Mouse (Mus musculus): ENCODE data around the gene Olfr20. TPM values are rescaled to one million over a fixed set of nuclear protein-coding genes. Genes with fewer than 3 reads are reported as not detected.
"Not testable (repeated sequence)": the region's sequence is repeated elsewhere in the genome, so short reads cannot be mapped to it uniquely, and the experiment has no call there.

The Olfr20 gene
- not detected in 2 replicates for polyA plus RNA-seq (2016; fragmentation: Nextera tagmentation; extraction: Ambion mirVana)

DNA sequence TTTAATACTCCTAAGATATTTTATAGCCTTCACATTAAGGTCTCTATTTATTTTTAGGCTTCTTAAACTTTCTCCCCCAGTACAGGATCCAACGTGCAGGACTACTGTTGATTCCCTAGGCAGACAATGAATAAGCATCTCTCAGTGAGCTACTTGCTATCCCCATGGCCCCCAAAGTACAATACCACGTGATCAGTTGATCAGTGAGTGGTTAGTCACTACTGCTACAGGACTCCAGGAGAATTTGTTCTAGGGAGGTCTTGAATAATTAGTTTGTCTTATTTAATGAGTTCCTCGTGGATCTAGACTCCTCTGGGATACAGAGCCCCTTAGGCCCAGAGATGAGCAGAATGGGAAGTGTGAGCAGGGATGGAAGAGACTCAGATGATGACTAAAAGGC is at the start of gene Olfr20:
Gene Olfr20, plus strand, starts transcription at position 301 of the 400 bp plus-strand sequence.
- Histone ChIP-seq H3K9ac (no peak within 1 kb of the TSS), H3K4me2 (no peak within 1 kb of the TSS), H3K4me1 (replicated peaks) (no peaks in the 10 kb centered on the region), H3K4me3 (no peak within 1 kb of the TSS), H3K9me3 (replicated peaks) (no peaks in the 10 kb centered on the region), H3K27me3 (replicated peaks) (no peaks in the 10 kb centered on the region), H3K27ac (ENCODE audit: poor library complexity, severe bottlenecking) (no peak within 1 kb of the TSS), H3K36me3 (no peaks in the 10 kb centered on the region)
- WGBS, result 45% methylated on average over 3 of the region's 3 CpGs
- ATAC-seq (ENCODE audit: insufficient number of reproducible peaks, low FRiP score), result no peak

DNA sequence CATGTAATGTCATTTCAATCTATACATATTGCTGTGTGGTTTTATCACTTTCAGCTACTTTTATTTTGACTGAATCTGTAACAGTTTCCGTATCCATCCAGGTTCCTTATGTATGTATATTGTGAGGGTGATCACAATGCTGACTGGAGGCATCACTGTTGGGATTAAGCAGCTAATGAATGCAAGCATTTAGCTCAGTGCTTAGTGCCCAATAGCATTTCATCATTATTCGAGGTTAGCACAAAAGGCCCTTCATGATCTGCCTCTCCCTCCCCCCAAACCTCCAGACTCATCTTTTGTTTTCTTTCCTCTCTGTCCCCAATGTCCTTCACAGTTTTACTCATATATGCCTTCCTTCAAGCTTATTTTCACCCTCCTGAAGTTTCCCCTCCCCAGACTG is 47.5 kb upstream of the Olfr20 start:
- no peaks in the 10 kb centered on the region for H3K36me3 ChIP-seq
- no peaks in the 10 kb centered on the region for H3K9me3 ChIP-seq (replicated peaks)
- no peak overlapping the region for H3K4me2 ChIP-seq
- H3K27ac ChIP-seq (ENCODE audit: poor library complexity, severe bottlenecking), result no peak overlapping the region
- no peak for ATAC-seq (ENCODE audit: insufficient number of reproducible peaks, low FRiP score)
- no peak overlapping the region for H3K4me3 ChIP-seq
- H3K4me1 ChIP-seq (replicated peaks), result no peaks in the 10 kb centered on the region
- no peaks in the 10 kb centered on the region for H3K27me3 ChIP-seq (replicated peaks)
- WGBS, result 50% methylated on average over 2 of the region's 2 CpGs
- no peak overlapping the region for H3K9ac ChIP-seq

DNA sequence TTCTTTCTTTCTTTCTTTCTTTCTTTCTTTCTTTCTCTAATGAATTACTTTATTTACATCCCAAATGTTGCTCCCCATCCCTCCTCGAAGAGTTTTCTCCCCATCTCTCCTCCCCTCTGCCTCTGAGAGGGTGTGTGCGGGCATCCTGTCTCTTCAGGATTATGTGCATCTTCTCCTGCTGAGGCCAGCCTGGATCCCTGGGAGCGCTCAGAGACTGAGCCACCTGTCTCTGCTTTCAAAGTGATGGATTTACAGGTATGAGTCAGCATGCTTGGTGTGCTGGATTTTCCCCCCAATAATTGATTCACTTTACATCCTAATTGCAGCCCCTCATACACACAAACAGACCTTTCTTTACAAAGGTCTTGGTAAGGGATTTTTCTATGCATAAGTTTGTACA is 34.6 kb upstream of the Olfr20 start:
- no peak overlapping the region for H3K4me2 ChIP-seq

DNA sequence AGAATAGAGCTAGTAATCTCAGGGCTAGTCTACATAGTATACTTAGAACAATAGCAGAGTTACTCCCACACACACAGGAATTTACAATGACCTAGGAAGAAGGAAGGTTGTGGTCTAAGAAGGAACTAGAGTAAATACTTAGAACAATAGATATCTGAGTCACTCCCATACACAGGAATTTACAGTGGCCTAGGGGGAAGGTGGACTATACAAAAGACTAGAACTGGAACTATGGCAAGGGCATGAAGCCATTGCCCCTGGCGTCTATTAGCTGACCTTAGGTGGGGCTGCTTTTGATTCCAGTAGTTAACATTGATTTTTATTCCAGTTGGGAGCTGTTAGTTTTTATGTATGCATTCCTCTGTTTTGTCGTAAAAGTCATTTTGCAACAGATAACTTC is 32.0 kb upstream of the Olfr20 start:
- not testable (repeated sequence) for ATAC-seq (ENCODE audit: insufficient number of reproducible peaks, low FRiP score); H3K27me3 ChIP-seq (replicated peaks); H3K4me1 ChIP-seq (replicated peaks); H3K4me3 ChIP-seq; H3K9me3 ChIP-seq (replicated peaks); H3K36me3 ChIP-seq; H3K9ac ChIP-seq; H3K4me2 ChIP-seq; H3K27ac ChIP-seq (ENCODE audit: poor library complexity, severe bottlenecking)
- 66% methylated on average over 2 of the region's 2 CpGs for WGBS

More for the DNA sequence above, 34.6 kb upstream of the Olfr20 start:
- no peak overlapping the region for H3K9ac ChIP-seq
- ATAC-seq (ENCODE audit: insufficient number of reproducible peaks, low FRiP score), result no peak
- H3K4me1 ChIP-seq (replicated peaks), result no peaks in the 10 kb centered on the region
- WGBS, result 46% methylated on average over 3 of the region's 3 CpGs
- no peaks in the 10 kb centered on the region for H3K9me3 ChIP-seq (replicated peaks)
- no peak overlapping the region for H3K27ac ChIP-seq (ENCODE audit: poor library complexity, severe bottlenecking)
- H3K4me3 ChIP-seq, result no peak overlapping the region
- no peaks in the 10 kb centered on the region for H3K36me3 ChIP-seq
- H3K27me3 ChIP-seq (replicated peaks), result no peaks in the 10 kb centered on the region

DNA sequence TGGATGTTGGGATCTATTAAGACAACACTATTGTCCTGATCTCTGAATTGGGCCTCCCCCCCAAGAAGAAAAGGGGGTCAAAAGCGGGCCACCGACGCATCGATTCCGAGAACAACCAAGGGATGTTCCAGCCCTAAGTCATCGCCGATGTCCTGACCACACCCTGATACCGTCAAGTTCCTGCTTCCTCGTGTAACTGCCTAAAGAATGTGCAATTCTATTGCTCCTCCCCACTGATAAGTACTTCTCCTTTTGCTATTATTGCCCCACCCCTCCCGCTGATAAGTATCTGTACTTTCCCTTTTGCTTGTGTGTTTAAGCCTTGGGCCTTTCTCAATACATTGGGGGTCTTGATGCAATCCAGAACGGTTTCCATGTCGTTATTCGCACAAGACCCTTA is 29.5 kb upstream of the Olfr20 start:
- WGBS, result 87% methylated on average over 13 of the region's 13 CpGs
- not testable (repeated sequence) for H3K27me3 ChIP-seq (replicated peaks); H3K27ac ChIP-seq (ENCODE audit: poor library complexity, severe bottlenecking); H3K4me3 ChIP-seq; H3K9me3 ChIP-seq (replicated peaks); H3K4me2 ChIP-seq; H3K36me3 ChIP-seq; ATAC-seq (ENCODE audit: insufficient number of reproducible peaks, low FRiP score); H3K9ac ChIP-seq; H3K4me1 ChIP-seq (replicated peaks)

DNA sequence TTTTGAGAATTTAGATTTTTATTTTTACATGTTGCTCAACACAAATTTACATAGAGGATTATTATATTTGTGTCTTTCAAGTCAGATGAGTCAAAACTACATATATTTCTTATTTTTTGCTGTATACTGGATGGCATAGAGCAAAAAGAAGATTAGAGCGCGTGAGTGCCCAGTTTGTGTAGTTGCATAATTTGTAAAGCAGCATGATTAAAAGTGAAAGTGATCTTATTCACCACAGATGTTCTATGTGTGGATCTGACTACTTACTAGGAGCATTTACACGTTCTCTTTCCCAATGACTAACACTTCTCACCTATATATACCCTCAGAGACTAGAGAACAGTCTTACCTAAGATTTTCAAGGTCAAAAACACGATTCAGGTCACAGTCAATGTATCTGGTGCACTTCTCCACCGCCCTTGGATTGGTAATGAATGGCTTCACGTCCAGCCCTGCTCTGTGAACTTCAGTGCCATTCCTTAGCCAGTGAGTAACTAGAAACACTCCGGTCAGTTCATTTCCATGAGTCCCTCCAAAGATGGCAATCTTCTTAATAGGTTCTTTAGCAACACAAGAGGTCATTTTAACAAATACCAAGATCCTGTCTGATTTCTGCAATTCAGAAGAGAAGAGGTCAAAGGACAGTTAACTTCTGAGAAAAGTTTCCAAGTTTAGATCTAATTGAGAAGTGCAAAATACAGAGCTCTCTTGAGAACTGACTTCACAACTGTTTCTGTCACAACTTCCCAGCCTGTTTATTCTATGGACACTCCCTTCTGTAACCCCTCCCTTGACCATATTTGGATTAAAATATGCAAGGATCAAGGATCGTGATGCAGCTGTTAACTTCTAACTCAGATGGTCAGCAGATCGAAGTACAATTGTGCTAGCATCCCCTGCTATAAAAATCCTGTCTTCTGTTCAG is 26.4 kb upstream of the Olfr20 start:
- no peaks in the 10 kb centered on the region for H3K27me3 ChIP-seq (replicated peaks)
- no peaks in the 10 kb centered on the region for H3K4me1 ChIP-seq (replicated peaks)
- no peak overlapping the region for H3K9ac ChIP-seq
- no peak overlapping the region for H3K4me3 ChIP-seq
- 0 out of 2 replicates have a peak, but pooled peaks cover under 1% of the 10 kb centered on the region for H3K9me3 ChIP-seq (replicated peaks)
- ATAC-seq (ENCODE audit: insufficient number of reproducible peaks, low FRiP score), result no peak
- WGBS, result 66% methylated on average over 9 of the region's 9 CpGs
- H3K4me2 ChIP-seq, result no peak overlapping the region
- no peak overlapping the region for H3K27ac ChIP-seq (ENCODE audit: poor library complexity, severe bottlenecking)
- H3K36me3 ChIP-seq, result no peaks in the 10 kb centered on the region

DNA sequence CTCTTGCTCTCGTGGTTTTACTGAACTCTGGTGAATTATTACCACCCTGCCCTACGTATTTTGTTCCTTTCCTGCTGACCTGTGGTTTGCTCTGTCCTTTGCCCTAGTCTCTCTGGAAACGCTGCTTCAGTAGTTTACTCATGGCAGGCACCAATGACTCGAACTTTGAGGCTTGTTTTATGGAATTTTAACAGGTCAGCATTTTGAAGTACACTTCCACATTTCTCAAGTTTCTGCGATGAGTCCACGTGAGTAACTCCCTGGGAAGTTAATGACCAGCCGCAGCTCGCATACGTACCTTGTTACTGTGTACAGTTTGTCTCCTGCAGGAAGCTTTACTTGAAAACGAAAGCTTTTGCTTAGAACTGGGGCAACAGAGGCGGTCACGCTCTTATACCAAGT is 24.1 kb upstream of the Olfr20 start:
- H3K9ac ChIP-seq, result no peak overlapping the region
- H3K4me1 ChIP-seq (replicated peaks), result no peaks in the 10 kb centered on the region
- ATAC-seq (ENCODE audit: insufficient number of reproducible peaks, low FRiP score), result no peak
- no peak overlapping the region for H3K4me3 ChIP-seq
- no peak overlapping the region for H3K4me2 ChIP-seq
- H3K27me3 ChIP-seq (replicated peaks), result no peaks in the 10 kb centered on the region
- peaks cover 7% of the 10 kb centered on the region; the same call in 1 of the 2 replicates for H3K9me3 ChIP-seq (replicated peaks)
- H3K27ac ChIP-seq (ENCODE audit: poor library complexity, severe bottlenecking), result no peak overlapping the region
- H3K36me3 ChIP-seq, result no peaks in the 10 kb centered on the region
- WGBS, result 64% methylated on average over 12 of the region's 12 CpGs

DNA sequence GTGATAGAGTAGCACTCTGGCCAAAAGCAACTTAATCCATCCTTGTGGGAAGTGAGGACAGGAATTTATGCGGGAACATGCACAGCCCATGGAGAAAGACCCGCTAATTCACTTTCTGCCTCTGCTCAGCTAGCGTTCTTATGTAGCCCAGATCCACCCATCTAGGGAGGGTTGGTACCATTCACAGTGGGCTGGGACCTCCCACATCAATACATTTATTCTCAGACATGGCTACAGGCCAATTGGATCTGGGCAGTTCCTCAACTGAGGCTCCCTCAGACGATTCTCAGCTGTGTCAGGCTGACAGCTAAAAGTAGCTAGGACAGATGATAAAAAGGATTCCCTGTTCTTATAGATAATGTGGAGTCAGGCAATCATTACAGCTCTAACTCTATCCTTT is 23.2 kb upstream of the Olfr20 start:
- no peak overlapping the region for H3K27ac ChIP-seq (ENCODE audit: poor library complexity, severe bottlenecking)
- peaks cover 7% of the 10 kb centered on the region; the same call in 1 of the 2 replicates for H3K9me3 ChIP-seq (replicated peaks)
- H3K27me3 ChIP-seq (replicated peaks), result no peaks in the 10 kb centered on the region
- no peak overlapping the region for H3K4me2 ChIP-seq
- H3K4me1 ChIP-seq (replicated peaks), result no peaks in the 10 kb centered on the region
- H3K9ac ChIP-seq, result no peak overlapping the region
- 67% methylated on average over 4 of the region's 4 CpGs for WGBS
- no peak for ATAC-seq (ENCODE audit: insufficient number of reproducible peaks, low FRiP score)
- H3K4me3 ChIP-seq, result no peak overlapping the region
- H3K36me3 ChIP-seq, result no peaks in the 10 kb centered on the region

DNA sequence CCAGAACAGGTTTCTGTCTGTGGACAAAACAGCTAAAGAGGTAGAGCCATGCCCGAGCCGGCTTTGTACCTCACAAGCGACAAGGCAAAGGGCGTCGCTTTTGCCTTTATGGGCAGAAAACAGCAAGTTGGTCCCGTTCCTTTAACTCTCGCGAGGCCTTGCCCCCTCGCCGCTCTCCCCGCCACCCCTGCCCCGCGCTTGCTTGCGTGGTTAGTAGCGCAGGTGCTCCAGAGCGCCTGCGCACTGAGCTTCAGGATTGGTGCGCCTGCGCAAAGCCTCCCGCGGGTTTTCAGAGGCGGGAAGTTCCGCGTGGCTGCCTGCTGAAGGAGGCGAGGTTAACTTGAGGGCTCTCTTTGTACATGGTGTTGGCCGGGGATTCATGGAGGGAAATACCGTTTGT is 21.1 kb upstream of the Olfr20 start, which contains the start of the genes Aspa, Gm49340 and Spata22:
Gene Aspa, minus strand, starts transcription at position 155 of the 400 bp plus-strand sequence.
Gene Gm49340, plus strand, starts transcription at position 300 of the 400 bp plus-strand sequence.
Gene Spata22, plus strand, starts transcription at position 300 of the 400 bp plus-strand sequence.
- Histone ChIP-seq H3K27me3 (replicated peaks) (no peaks in the 10 kb centered on the region), H3K9me3 (replicated peaks) (peaks cover 7% of the 10 kb centered on the region; the same call in 1 of the 2 replicates), H3K9ac (no peak within 1 kb of the TSS), H3K4me1 (replicated peaks) (no peaks in the 10 kb centered on the region), H3K4me2 (no peak within 1 kb of the TSS), H3K4me3 (no peak within 1 kb of the TSS), H3K27ac (ENCODE audit: poor library complexity, severe bottlenecking) (no peak within 1 kb of the TSS), H3K36me3 (no peaks in the 10 kb centered on the region)
- 65% methylated on average over 27 of the region's 27 CpGs for WGBS
- no peak for ATAC-seq (ENCODE audit: insufficient number of reproducible peaks, low FRiP score)

DNA sequence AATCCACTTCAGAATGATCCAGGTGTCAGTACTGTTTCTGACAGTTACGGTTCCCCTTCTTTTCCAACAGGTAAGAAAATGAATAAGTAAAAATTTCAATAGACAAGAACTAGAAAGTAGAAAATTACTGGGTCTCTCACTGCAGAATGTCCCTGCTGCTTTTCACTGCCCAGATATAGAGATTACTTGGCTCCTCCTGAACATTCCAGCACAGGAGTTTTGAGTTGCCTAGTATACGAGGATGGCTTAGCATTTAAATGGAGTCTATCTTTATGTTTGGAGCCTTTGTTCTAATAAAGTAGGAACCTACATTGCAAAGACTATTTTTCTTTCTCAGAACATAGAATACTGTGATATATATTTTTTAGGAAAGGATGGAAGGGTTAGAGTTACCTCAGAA is 17.2 kb upstream of the Olfr20 start:
- 69% methylated on average over 2 of the region's 2 CpGs for WGBS
- no peaks in the 10 kb centered on the region for H3K36me3 ChIP-seq
- H3K4me2 ChIP-seq, result no peak overlapping the region
- ATAC-seq (ENCODE audit: insufficient number of reproducible peaks, low FRiP score), result no peak
- H3K9me3 ChIP-seq (replicated peaks), result peaks cover 7% of the 10 kb centered on the region; the same call in 1 of the 2 replicates
- H3K4me3 ChIP-seq, result no peak overlapping the region
- no peaks in the 10 kb centered on the region for H3K27me3 ChIP-seq (replicated peaks)
- H3K27ac ChIP-seq (ENCODE audit: poor library complexity, severe bottlenecking), result no peak overlapping the region
- H3K9ac ChIP-seq, result no peak overlapping the region
- H3K4me1 ChIP-seq (replicated peaks), result no peaks in the 10 kb centered on the region

DNA sequence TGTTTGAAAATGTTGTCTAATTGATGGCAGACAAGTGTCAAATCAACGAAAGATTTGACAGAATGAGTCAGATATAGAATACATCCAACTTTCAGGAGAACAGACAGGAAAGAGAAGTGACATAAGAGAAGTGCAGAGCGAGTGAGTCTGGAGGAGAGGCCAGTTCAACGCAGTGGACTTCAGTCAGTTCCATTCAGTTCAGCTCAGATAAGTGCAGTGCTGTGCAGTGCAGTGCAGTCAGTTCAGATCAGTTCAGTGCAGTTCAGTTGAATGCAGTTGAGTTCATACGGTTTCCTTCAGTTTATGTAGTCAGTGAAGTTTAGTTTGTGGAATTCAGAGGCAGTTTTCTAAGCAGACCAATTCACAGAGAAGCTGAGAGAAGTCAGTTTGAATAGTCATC is 13.7 kb upstream of the Olfr20 start:
- Histone ChIP-seq H3K4me3 (no peak overlapping the region), H3K4me2 (no peak overlapping the region), H3K27ac (ENCODE audit: poor library complexity, severe bottlenecking) (no peak overlapping the region), H3K36me3 (no peaks in the 10 kb centered on the region), H3K4me1 (replicated peaks) (no peaks in the 10 kb centered on the region), H3K9me3 (replicated peaks) (no peaks in the 10 kb centered on the region), H3K27me3 (replicated peaks) (no peaks in the 10 kb centered on the region), H3K9ac (no peak overlapping the region)
- no peak for ATAC-seq (ENCODE audit: insufficient number of reproducible peaks, low FRiP score)
- 66% methylated on average over 4 of the region's 4 CpGs for WGBS
